Mouse (Mus musculus) cortical plate, adult 2 months (tissue): ENCODE results near the gene Hexim2. TPM values are rescaled to one million over a fixed set of nuclear protein-coding genes. Genes with fewer than 3 reads are reported as not detected.

Experiments
- H3K27ac ChIP-seq: fragments of 200-500 bp; 2 replicates; pipeline ENCODE4 v1.5.1; 2012; ENCODE audit warnings: low read length, control low read depth, inconsistent platforms; ENCODE audit not compliant: insufficient read depth
- H3K4me1 ChIP-seq: fragments of 200-500 bp; 2 replicates; pipeline ENCODE4 v1.6.1; 2011; ENCODE audit warnings: low read length; ENCODE audit not compliant: control insufficient read depth, insufficient read depth
- H3K4me3 ChIP-seq: fragments of 200-500 bp; 2 replicates; pipeline ENCODE4 v1.5.1; 2011; ENCODE audit warnings: mild to moderate bottlenecking, low read length, control low read depth; ENCODE audit not compliant: insufficient read depth
- CTCF ChIP-seq: fragments of 200-500 bp; IDR thresholded peaks from 2 replicates; pipeline ENCODE4 v1.5.1; 2011; ENCODE audit warnings: mild to moderate bottlenecking, control low read depth, low read length; ENCODE audit not compliant: insufficient read depth; ENCODE audit errors: extremely low read depth
- POLR2A ChIP-seq: fragments of 200-500 bp; IDR thresholded peaks from 2 replicates; pipeline ENCODE4 v1.6.1; 2011; ENCODE audit warnings: mild to moderate bottlenecking, low read length, control low read depth; ENCODE audit not compliant: insufficient read depth; ENCODE audit errors: extremely low read depth
- polyA plus RNA-seq: library from polyadenylated mRNA; depleted of rRNA; stranded (reverse); fragments of >200 nt; gene quantifications from 2 replicates; pipeline ENCODE4 v1.2.3, GENCODE M21; 2012

Gene Hexim2
- polyA plus RNA-seq, 1 experiment: 10.7 TPM

- no peak overlapping the region for H3K27ac ChIP-seq
- no peaks in the 10 kb centered on the region; the same call in 1 of the 2 replicates for H3K4me1 ChIP-seq
- no peak overlapping the region for H3K4me3 ChIP-seq
- TF ChIP-seq POLR2A (0 out of 2 replicates have a peak, but pooled peaks have one; percentile 7), CTCF (no peak)
Measured at GRCm38 (mm10) chr11:103111301-103111700, 20.9 kb upstream of the Hexim2 start.

- TF ChIP-seq CTCF (no peak), POLR2A (peak; percentile 20; the same call in 1 of the 2 replicates)
- no peak overlapping the region for H3K27ac ChIP-seq
- H3K4me1 ChIP-seq: no peaks in the 10 kb centered on the region; the same call in 1 of the 2 replicates
- no peak overlapping the region; the same call in 1 of the 2 replicates for H3K4me3 ChIP-seq
Measured at GRCm38 (mm10) chr11:103111881-103112551, 20.2 kb upstream of the Hexim2 start.

- TF ChIP-seq CTCF (no peak), POLR2A (no peak)
Measured at GRCm38 (mm10) chr11:103112552-103112912, 19.7 kb upstream of the Hexim2 start.

GRCm38 (mm10) chr11:103113005-103113404 is 19.2 kb upstream of the Hexim2 start:
- no peak for TF ChIP-seq POLR2A
- no peak for TF ChIP-seq CTCF
- Histone ChIP-seq H3K4me1 (no peaks in the 10 kb centered on the region; the same call in 1 of the 2 replicates), H3K4me3 (no peak overlapping the region), H3K27ac (no peak overlapping the region)

More at GRCm38 (mm10) chr11:103112552-103112912, 19.7 kb upstream of the Hexim2 start:
- Histone ChIP-seq H3K27ac (no peak overlapping the region), H3K4me1 (no peaks in the 10 kb centered on the region; the same call in 1 of the 2 replicates), H3K4me3 (no peak overlapping the region)

GRCm38 (mm10) chr11:103113771-103114170 is 18.5 kb upstream of the Hexim2 start:
- H3K27ac ChIP-seq: no peak overlapping the region
- no peaks in the 10 kb centered on the region; the same call in 1 of the 2 replicates for H3K4me1 ChIP-seq
- H3K4me3 ChIP-seq: no peak overlapping the region
- TF ChIP-seq CTCF: no peak

GRCm38 (mm10) chr11:103114270-103114943 is 17.8 kb upstream of the Hexim2 start:
- H3K4me1 ChIP-seq: no peaks in the 10 kb centered on the region; the same call in 1 of the 2 replicates
- H3K27ac ChIP-seq: peak overlapping the region; percentile 94; the same call in 1 of the 2 replicates
- TF ChIP-seq CTCF (no peak), POLR2A (no peak)
- H3K4me3 ChIP-seq: peak overlapping the region; percentile 68

GRCm38 (mm10) chr11:103115163-103116007 is 16.8 kb upstream of the Hexim2 start:
- H3K27ac ChIP-seq: peak overlapping the region; percentile 94
- TF ChIP-seq CTCF (no peak), POLR2A (peak; percentile 86)
- H3K4me3 ChIP-seq: peak overlapping the region; percentile 68
- H3K4me1 ChIP-seq: no peaks in the 10 kb centered on the region; the same call in 1 of the 2 replicates

- Histone ChIP-seq H3K4me3 (peak within 1 kb of the TSS; percentile 68), H3K4me1 (no peaks in the 10 kb centered on the region; the same call in 1 of the 2 replicates), H3K27ac (peak within 1 kb of the TSS; percentile 94)
- peak; percentile 99 for TF ChIP-seq POLR2A
- no peak for TF ChIP-seq CTCF
Measured at GRCm38 (mm10) chr11:103116008-103116818, 16.0 kb upstream of the Hexim2 start, which contains the start of gene Hexim1. TSS of gene Hexim1 (plus strand) at chr11:103116231.
